Mouse (Mus musculus): ENCODE measurements around the gene Dgkh.

DNA sequence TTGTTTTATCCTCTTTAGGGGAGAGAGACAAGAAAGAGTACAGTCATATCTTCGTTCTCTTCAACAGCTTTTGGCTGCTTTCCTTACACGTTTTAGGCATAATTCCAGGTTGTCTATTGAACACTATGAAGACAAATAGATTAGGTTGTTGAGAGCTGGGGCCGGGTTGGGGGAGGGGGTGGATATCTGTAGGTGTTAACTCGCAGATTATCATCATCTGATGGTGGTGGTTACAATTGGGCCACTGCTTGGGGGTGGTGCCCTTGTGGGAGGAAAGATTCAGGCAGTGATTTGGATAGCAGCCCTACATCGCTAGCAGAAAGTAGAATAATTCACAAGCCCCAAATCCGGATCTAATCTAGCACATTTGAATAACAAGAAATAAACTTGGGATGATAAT, 195.0 kb downstream of the Dgkh start:
- TF ChIP-seq CTCF (IDR thresholded peaks at IDR 0.05; ENCODE audit: low read depth) (no peak), EP300 (optimal IDR thresholded peaks at IDR 0.05) (no peak)

All from stomach, postnatal 0 days (tissue).